Mouse (Mus musculus): ENCODE results near the gene Nt5dc1. TPM values are rescaled to one million over a fixed set of nuclear protein-coding genes. Genes with fewer than 3 reads are reported as not detected.
"Not testable (repeated sequence)": the region's sequence is repeated elsewhere in the genome, so short reads cannot be mapped to it uniquely, and the experiment has no call there.

The Nt5dc1 gene
- polyA plus RNA-seq (2014; fragmentation: Nextera tagmentation; extraction: Ambion mirVana), result 11.5 and 12.1 TPM in 2 replicates

GRCm38 (mm10) chr10:34418204-34418756 is at the start of gene Nt5dc1:
TSS of gene Nt5dc1 (minus strand) at chr10:34418552.
- Histone ChIP-seq H3K4me2 (ENCODE audit: low read length) (peak within 1 kb of the TSS; percentile 64), H3K9ac (ENCODE audit: low read length) (peak within 1 kb of the TSS; percentile 79), H3K27ac (ENCODE audit: low read depth) (peak within 1 kb of the TSS; percentile 69; the same call in 1 of the 2 replicates), H3K9me3 (ENCODE audit: control insufficient read depth, low read length) (no peaks in the 10 kb centered on the region), H3K4me1 (replicated peaks; ENCODE audit: control insufficient read depth, insufficient read depth, low read length) (peaks cover 4% of the 10 kb centered on the region), H3K36me3 (ENCODE audit: control insufficient read depth, insufficient read depth, low read length) (no peaks in the 10 kb centered on the region), H3K4me3 (ENCODE audit: low read depth, low read length) (peak within 1 kb of the TSS; percentile 75), H3K27me3 (replicated peaks; ENCODE audit: control insufficient read depth, insufficient read depth, low read length) (no peaks in the 10 kb centered on the region)
- DNase-seq (ENCODE audit: low spot score) (peak; percentile 100), ATAC-seq (replicated peaks; ENCODE audit: low FRiP score, low TSS enrichment, low read depth) (peak; percentile 98)
- under 1% methylated on average over 49 of the region's 49 CpGs for WGBS

GRCm38 (mm10) chr10:34464321-34464720 is 46.0 kb upstream of the Nt5dc1 start:
- 89% methylated on average over 4 of the region's 4 CpGs for whole genome bisulfite sequencing
- Histone ChIP-seq H3K27ac (ENCODE audit: low read depth) (no peak overlapping the region), H3K36me3 (ENCODE audit: control insufficient read depth, insufficient read depth, low read length) (no peaks in the 10 kb centered on the region), H3K4me2 (ENCODE audit: low read length) (no peak overlapping the region), H3K4me1 (replicated peaks; ENCODE audit: control insufficient read depth, insufficient read depth, low read length) (no peaks in the 10 kb centered on the region), H3K27me3 (replicated peaks; ENCODE audit: control insufficient read depth, insufficient read depth, low read length) (no peaks in the 10 kb centered on the region), H3K9ac (ENCODE audit: low read length) (no peak overlapping the region), H3K9me3 (ENCODE audit: control insufficient read depth, low read length) (no peaks in the 10 kb centered on the region), H3K4me3 (ENCODE audit: low read depth, low read length) (no peak overlapping the region)
- ATAC-seq (replicated peaks; ENCODE audit: low FRiP score, low TSS enrichment, low read depth) (no peak), DNase-seq (ENCODE audit: low spot score) (no peak)

- H3K27me3 ChIP-seq (replicated peaks; ENCODE audit: control insufficient read depth, insufficient read depth, low read length), result no peaks in the 10 kb centered on the region
- no peak overlapping the region for H3K4me3 ChIP-seq (ENCODE audit: low read depth, low read length)
- ATAC-seq (replicated peaks; ENCODE audit: low FRiP score, low TSS enrichment, low read depth) (no peak), DNase-seq (ENCODE audit: low spot score) (no peak)
- no peak overlapping the region for H3K27ac ChIP-seq (ENCODE audit: low read depth)
- WGBS, result 49% methylated on average over 4 of the region's 4 CpGs
- no peak overlapping the region for H3K9ac ChIP-seq (ENCODE audit: low read length)
- H3K4me1 ChIP-seq (replicated peaks; ENCODE audit: control insufficient read depth, insufficient read depth, low read length), result no peaks in the 10 kb centered on the region
- no peaks in the 10 kb centered on the region for H3K9me3 ChIP-seq (ENCODE audit: control insufficient read depth, low read length)
- H3K36me3 ChIP-seq (ENCODE audit: control insufficient read depth, insufficient read depth, low read length), result no peaks in the 10 kb centered on the region
- no peak overlapping the region for H3K4me2 ChIP-seq (ENCODE audit: low read length)
Observed at GRCm38 (mm10) chr10:34461451-34461850, 43.1 kb upstream of the Nt5dc1 start.

- DNase-seq (ENCODE audit: low spot score) (no peak), ATAC-seq (replicated peaks; ENCODE audit: low FRiP score, low TSS enrichment, low read depth) (no peak)
- Histone ChIP-seq H3K27me3 (replicated peaks; ENCODE audit: control insufficient read depth, insufficient read depth, low read length) (no peaks in the 10 kb centered on the region), H3K4me1 (replicated peaks; ENCODE audit: control insufficient read depth, insufficient read depth, low read length) (no peaks in the 10 kb centered on the region), H3K36me3 (ENCODE audit: control insufficient read depth, insufficient read depth, low read length) (no peaks in the 10 kb centered on the region), H3K4me3 (ENCODE audit: low read depth, low read length) (no peak overlapping the region), H3K27ac (ENCODE audit: low read depth) (no peak overlapping the region), H3K9me3 (ENCODE audit: control insufficient read depth, low read length) (no peaks in the 10 kb centered on the region), H3K4me2 (ENCODE audit: low read length) (no peak overlapping the region), H3K9ac (ENCODE audit: low read length) (no peak overlapping the region)
- 86% methylated on average over 1 of the region's 1 CpGs for WGBS
Observed at GRCm38 (mm10) chr10:34449469-34449868, 31.1 kb upstream of the Nt5dc1 start.

GRCm38 (mm10) chr10:34434191-34434590 is 15.8 kb upstream of the Nt5dc1 start:
- not testable (repeated sequence) for H3K9me3 ChIP-seq (ENCODE audit: control insufficient read depth, low read length); H3K4me2 ChIP-seq (ENCODE audit: low read length); H3K4me3 ChIP-seq (ENCODE audit: low read depth, low read length); DNase-seq (ENCODE audit: low spot score); H3K36me3 ChIP-seq (ENCODE audit: control insufficient read depth, insufficient read depth, low read length); H3K27me3 ChIP-seq (replicated peaks; ENCODE audit: control insufficient read depth, insufficient read depth, low read length); H3K4me1 ChIP-seq (replicated peaks; ENCODE audit: control insufficient read depth, insufficient read depth, low read length); H3K27ac ChIP-seq (ENCODE audit: low read depth); ATAC-seq (replicated peaks; ENCODE audit: low FRiP score, low TSS enrichment, low read depth); H3K9ac ChIP-seq (ENCODE audit: low read length)
- WGBS, result 93% methylated on average over 6 of the region's 14 CpGs

GRCm38 (mm10) chr10:34431783-34432182 is 13.4 kb upstream of the Nt5dc1 start:
- Histone ChIP-seq H3K4me2 (ENCODE audit: low read length) (no peak overlapping the region), H3K36me3 (ENCODE audit: control insufficient read depth, insufficient read depth, low read length) (no peaks in the 10 kb centered on the region), H3K4me1 (replicated peaks; ENCODE audit: control insufficient read depth, insufficient read depth, low read length) (no peaks in the 10 kb centered on the region), H3K9me3 (ENCODE audit: control insufficient read depth, low read length) (no peaks in the 10 kb centered on the region), H3K9ac (ENCODE audit: low read length) (no peak overlapping the region), H3K27me3 (replicated peaks; ENCODE audit: control insufficient read depth, insufficient read depth, low read length) (no peaks in the 10 kb centered on the region), H3K27ac (ENCODE audit: low read depth) (no peak overlapping the region), H3K4me3 (ENCODE audit: low read depth, low read length) (no peak overlapping the region)
- ATAC-seq (replicated peaks; ENCODE audit: low FRiP score, low TSS enrichment, low read depth), result no peak
- no peak for DNase-seq (ENCODE audit: low spot score)

- not testable (repeated sequence) for ATAC-seq (replicated peaks; ENCODE audit: low FRiP score, low TSS enrichment, low read depth); H3K27me3 ChIP-seq (replicated peaks; ENCODE audit: control insufficient read depth, insufficient read depth, low read length); H3K9me3 ChIP-seq (ENCODE audit: control insufficient read depth, low read length); H3K27ac ChIP-seq (ENCODE audit: low read depth); DNase-seq (ENCODE audit: low spot score); H3K36me3 ChIP-seq (ENCODE audit: control insufficient read depth, insufficient read depth, low read length); H3K4me1 ChIP-seq (replicated peaks; ENCODE audit: control insufficient read depth, insufficient read depth, low read length)
- H3K9ac ChIP-seq (ENCODE audit: low read length), result 0 out of 2 replicates have a peak overlapping the region, but pooled peaks have one; percentile 22
- H3K4me2 ChIP-seq (ENCODE audit: low read length), result peak overlapping the region; percentile 64
- 76% methylated on average over 4 of the region's 4 CpGs for WGBS
- peak overlapping the region; percentile 75 for H3K4me3 ChIP-seq (ENCODE audit: low read depth, low read length)
Observed at GRCm38 (mm10) chr10:34418794-34419193, 442 bp upstream of the Nt5dc1 start.

- Histone ChIP-seq H3K27ac (ENCODE audit: low read depth) (no peak overlapping the region), H3K9ac (ENCODE audit: low read length) (no peak overlapping the region), H3K4me2 (ENCODE audit: low read length) (no peak overlapping the region), H3K9me3 (ENCODE audit: control insufficient read depth, low read length) (no peaks in the 10 kb centered on the region), H3K27me3 (replicated peaks; ENCODE audit: control insufficient read depth, insufficient read depth, low read length) (no peaks in the 10 kb centered on the region), H3K4me1 (replicated peaks; ENCODE audit: control insufficient read depth, insufficient read depth, low read length) (no peaks in the 10 kb centered on the region), H3K4me3 (ENCODE audit: low read depth, low read length) (no peak overlapping the region), H3K36me3 (ENCODE audit: control insufficient read depth, insufficient read depth, low read length) (peaks cover 13% of the 10 kb centered on the region; the same call in 1 of the 2 replicates)
- no peak for ATAC-seq (replicated peaks; ENCODE audit: low FRiP score, low TSS enrichment, low read depth)
- DNase-seq (ENCODE audit: low spot score), result no peak
Observed at GRCm38 (mm10) chr10:34399267-34399666, 19.1 kb downstream of the Nt5dc1 start.

GRCm38 (mm10) chr10:34396959-34397358 is 21.4 kb downstream of the Nt5dc1 start:
- no peaks in the 10 kb centered on the region for H3K9me3 ChIP-seq (ENCODE audit: control insufficient read depth, low read length)
- ATAC-seq (replicated peaks; ENCODE audit: low FRiP score, low TSS enrichment, low read depth) (no peak), DNase-seq (ENCODE audit: low spot score) (no peak)
- 94% methylated on average over 4 of the region's 4 CpGs for WGBS
- H3K4me3 ChIP-seq (ENCODE audit: low read depth, low read length), result no peak overlapping the region
- H3K27ac ChIP-seq (ENCODE audit: low read depth), result no peak overlapping the region
- no peaks in the 10 kb centered on the region for H3K4me1 ChIP-seq (replicated peaks; ENCODE audit: control insufficient read depth, insufficient read depth, low read length)
- H3K4me2 ChIP-seq (ENCODE audit: low read length), result no peak overlapping the region
- peaks cover 8% of the 10 kb centered on the region; the same call in 1 of the 2 replicates for H3K36me3 ChIP-seq (ENCODE audit: control insufficient read depth, insufficient read depth, low read length)
- H3K27me3 ChIP-seq (replicated peaks; ENCODE audit: control insufficient read depth, insufficient read depth, low read length), result no peaks in the 10 kb centered on the region
- no peak overlapping the region for H3K9ac ChIP-seq (ENCODE audit: low read length)
